Mouse (Mus musculus) neural tube, embryonic 11.5 days (tissue): ENCODE data around the gene Atxn7l2. TPM values are rescaled to one million over a fixed set of nuclear protein-coding genes. Genes with fewer than 3 reads are reported as not detected.
A peak's percentile ranks its signal among the peaks of the same experiment; 100 is the strongest.

Source experiments
- ATAC-seq: fragments of 200-750 bp; cut with Nextera tagmentation; 2 replicates; pipeline ENCODE4 v1.8.0; 2017; ENCODE audit warnings: moderate number of reproducible peaks, mild to moderate bottlenecking, moderate TSS enrichment, moderate library complexity; ENCODE audit not compliant: insufficient read depth, low FRiP score, low TSS enrichment
- DNase-seq: peaks from one replicate; pipeline ENCODE4 v3.0.0-alpha.2; 2015; ENCODE audit warnings: low spot score
- H3K27ac ChIP-seq: fragments of 300-500 bp; sonication (generic); 2 replicates; pipeline ENCODE4 v1.5.1; 2014; ENCODE audit warnings: low read depth, mild to moderate bottlenecking, low read length
- H3K27me3 ChIP-seq: fragments of 300-500 bp; sonication (generic); 2 replicates; pipeline ENCODE4 v1.6.1; 2014; ENCODE audit warnings: mild to moderate bottlenecking, low read length, mixed read lengths; ENCODE audit not compliant: control insufficient read depth, insufficient read depth
- H3K36me3 ChIP-seq: fragments of 300-500 bp; sonication (generic); 2 replicates; pipeline ENCODE4 v1.6.1; 2014; ENCODE audit warnings: mild to moderate bottlenecking, low read length, moderate library complexity, mixed read lengths; ENCODE audit not compliant: control insufficient read depth, insufficient read depth
- H3K4me1 ChIP-seq: fragments of 300-500 bp; sonication (generic); 2 replicates; pipeline ENCODE4 v1.6.1; 2014; ENCODE audit warnings: low read length, mixed read lengths; ENCODE audit not compliant: control insufficient read depth, insufficient read depth
- H3K4me2 ChIP-seq: fragments of 300-500 bp; sonication (generic); 2 replicates; pipeline ENCODE4 v1.6.1; 2014; ENCODE audit warnings: low read depth, mild to moderate bottlenecking, moderate library complexity
- H3K4me3 ChIP-seq: fragments of 300-500 bp; sonication (generic); 2 replicates; pipeline ENCODE4 v1.5.1; 2014; ENCODE audit warnings: low read depth, low read length
- H3K9ac ChIP-seq: fragments of 300-500 bp; sonication (generic); 2 replicates; pipeline ENCODE4 v1.6.1; 2014; ENCODE audit warnings: mild to moderate bottlenecking, low read length
- H3K9me3 ChIP-seq: fragments of 300-500 bp; sonication (generic); 2 replicates; pipeline ENCODE4 v1.6.1; 2016; ENCODE audit warnings: low read length; ENCODE audit not compliant: control insufficient read depth
- WGBS: fragments of 180-500 bp; shearing (Covaris S2); extraction: QIAGEN DNeasy Blood & Tissue Kit; methylation state at CpG from one replicate; pipeline ENCODE4 v1.1.7; 2014; 5-methylcytosine and 5-hydroxymethylcytosine counted together
- polyA plus RNA-seq: library from polyadenylated mRNA; unstranded; fragments of >200 nt; fragmentation: Nextera tagmentation; extraction: Ambion mirVana; gene quantifications from 2 replicates; pipeline ENCODE4 v1.2.1, GENCODE M21; 2014

Atxn7l2 gene
- polyA plus RNA-seq, 1 experiment from 2014 or later: 21.1 TPM

- H3K4me1 ChIP-seq: peaks cover 25% of the 10 kb centered on the region
- no peaks in the 10 kb centered on the region for H3K27me3 ChIP-seq
- no peak overlapping the region for H3K4me2 ChIP-seq
- H3K36me3 ChIP-seq: no peaks in the 10 kb centered on the region
- H3K27ac ChIP-seq: 0 out of 2 replicates have a peak overlapping the region, but pooled peaks have one; percentile 39
- no peak overlapping the region for H3K4me3 ChIP-seq
- WGBS: 45% methylated on average over 3 of the region's 3 CpGs
- DNase-seq (no peak), ATAC-seq (no peak)
- no peaks in the 10 kb centered on the region for H3K9me3 ChIP-seq
- H3K9ac ChIP-seq: no peak overlapping the region
These were observed 41.5 kb downstream of the Atxn7l2 start for GRCm38 (mm10) chr3:108169199-108169598.

- peaks cover 25% of the 10 kb centered on the region for H3K4me1 ChIP-seq
- peak overlapping the region; percentile 22; the same call in 1 of the 2 replicates for H3K9ac ChIP-seq
- no peaks in the 10 kb centered on the region for H3K27me3 ChIP-seq
- 42% methylated on average over 14 of the region's 14 CpGs for WGBS
- H3K9me3 ChIP-seq: no peaks in the 10 kb centered on the region
- H3K36me3 ChIP-seq: no peaks in the 10 kb centered on the region
- H3K27ac ChIP-seq: peak overlapping the region; percentile 82; the same call in 1 of the 2 replicates
- ATAC-seq (no peak), DNase-seq (peak; percentile 25)
- no peak overlapping the region for H3K4me2 ChIP-seq
- H3K4me3 ChIP-seq: no peak overlapping the region
These were observed 43.2 kb downstream of the Atxn7l2 start for GRCm38 (mm10) chr3:108167499-108167898.

DNA sequence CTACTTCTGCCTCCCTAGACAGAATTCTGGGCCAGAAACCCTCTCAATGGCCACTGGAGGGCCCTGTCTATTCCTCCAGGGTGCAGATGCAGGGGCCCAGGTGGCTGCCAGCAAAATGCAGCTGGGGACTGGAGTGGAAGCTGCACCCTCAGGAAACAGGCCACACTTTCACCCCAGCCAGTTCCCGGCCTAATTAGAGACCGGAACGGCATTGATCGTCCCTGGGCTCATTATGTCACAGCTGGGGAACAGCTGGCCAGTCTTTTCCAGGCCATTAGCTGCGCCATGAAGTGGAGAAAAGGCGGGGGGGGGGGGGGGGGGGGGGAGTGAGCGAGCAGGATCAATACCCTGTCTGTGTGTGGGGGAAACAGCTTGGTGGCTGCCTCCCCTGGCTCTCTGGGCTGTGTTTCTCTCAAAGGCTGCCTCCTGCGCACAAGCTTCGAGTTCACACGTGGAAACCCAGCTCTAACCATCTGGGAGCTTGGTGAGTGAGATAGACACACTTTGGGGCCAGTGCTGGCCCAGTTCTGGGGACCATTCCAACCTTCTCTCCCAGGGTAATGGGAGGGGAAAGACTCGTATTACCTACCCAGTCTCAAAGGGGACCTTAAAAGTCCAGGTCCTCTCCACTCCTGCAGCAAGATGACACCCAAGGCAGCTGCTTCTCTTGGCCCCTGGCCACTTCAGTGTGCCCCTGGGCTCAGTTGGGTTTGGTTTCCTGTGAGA, 44.1 kb downstream of the Atxn7l2 start:
- DNase-seq (peak; percentile 83), ATAC-seq (peak; percentile 68)
- Histone ChIP-seq H3K27ac (peak overlapping the region; percentile 82), H3K4me2 (0 out of 2 replicates have a peak overlapping the region, but pooled peaks have one; percentile 7), H3K9me3 (no peaks in the 10 kb centered on the region), H3K4me3 (no peak overlapping the region), H3K9ac (no peak overlapping the region), H3K4me1 (peaks cover 25% of the 10 kb centered on the region), H3K36me3 (no peaks in the 10 kb centered on the region), H3K27me3 (no peaks in the 10 kb centered on the region)
- 2% methylated on average over 9 of the region's 11 CpGs for WGBS

DNA sequence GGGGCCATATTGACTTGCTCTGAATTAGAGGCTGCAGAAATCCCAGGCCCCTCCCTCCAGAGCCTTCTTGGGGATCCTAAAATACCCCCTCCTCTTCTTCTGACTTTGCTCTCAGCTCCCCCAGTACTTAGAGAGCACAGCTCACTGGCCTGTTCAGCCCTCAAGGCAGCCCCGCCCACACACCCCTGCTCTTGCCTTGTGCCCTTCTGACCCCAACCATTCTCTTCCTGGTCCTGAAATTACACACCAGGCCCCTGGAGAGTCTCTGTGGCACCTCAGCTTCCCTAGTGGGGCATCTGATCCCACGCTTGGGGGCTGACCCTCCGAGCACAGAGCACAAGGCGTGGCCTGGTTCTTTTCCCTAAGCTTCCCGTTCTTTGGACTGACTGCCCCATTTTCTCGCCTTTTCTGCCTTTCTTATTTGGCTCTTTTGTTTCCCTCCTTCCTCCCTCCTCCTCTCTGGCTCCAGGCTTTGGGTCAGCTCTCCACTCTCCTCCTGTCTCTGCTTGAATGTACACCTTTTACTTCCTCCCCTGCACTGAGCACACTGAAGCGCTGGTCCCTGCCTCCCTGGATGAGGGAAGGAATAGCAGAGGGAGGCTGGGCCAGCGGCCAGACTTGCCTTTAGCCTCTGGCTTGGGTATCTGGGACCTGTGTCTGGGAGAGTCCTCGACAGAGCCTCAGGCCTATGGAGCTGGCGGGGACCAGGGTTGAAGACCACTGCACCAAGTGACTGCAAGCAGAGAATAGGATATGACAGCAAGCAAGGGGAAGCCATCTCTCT, 45.0 kb downstream of the Atxn7l2 start:
- Histone ChIP-seq H3K4me1 (peaks cover 25% of the 10 kb centered on the region), H3K4me3 (no peak overlapping the region), H3K27me3 (no peaks in the 10 kb centered on the region), H3K9ac (peak overlapping the region; percentile 18; the same call in 1 of the 2 replicates), H3K9me3 (no peaks in the 10 kb centered on the region), H3K36me3 (no peaks in the 10 kb centered on the region), H3K27ac (peak overlapping the region; percentile 82), H3K4me2 (no peak overlapping the region)
- ATAC-seq: peak; percentile 17
- DNase-seq: no peak
- whole genome bisulfite sequencing: 20% methylated on average over 10 of the region's 10 CpGs

DNA sequence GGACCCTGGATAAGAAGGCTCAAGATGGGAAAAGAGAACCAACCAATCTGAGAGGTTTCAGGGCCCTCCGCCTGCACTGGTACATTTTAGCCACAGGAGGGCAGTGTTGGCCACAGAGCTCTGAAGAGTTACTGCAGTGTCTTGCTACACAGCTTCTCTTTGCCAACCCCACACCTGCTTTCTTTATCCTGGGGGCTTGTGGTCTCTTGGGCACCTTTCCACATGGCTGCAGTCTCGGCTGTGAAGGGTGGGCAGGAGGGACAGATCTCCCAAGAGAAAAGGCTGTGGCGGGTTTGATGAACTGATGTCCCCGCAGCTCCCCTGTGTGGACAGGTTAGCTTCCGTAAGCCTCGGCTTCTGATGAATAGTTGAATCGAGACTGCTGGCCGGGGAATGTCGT, 45.9 kb downstream of the Atxn7l2 start:
- Histone ChIP-seq H3K4me3 (no peak overlapping the region), H3K9ac (no peak overlapping the region), H3K27ac (0 out of 2 replicates have a peak overlapping the region, but pooled peaks have one; percentile 82), H3K4me2 (no peak overlapping the region), H3K36me3 (no peaks in the 10 kb centered on the region), H3K4me1 (peaks cover 25% of the 10 kb centered on the region), H3K27me3 (no peaks in the 10 kb centered on the region), H3K9me3 (no peaks in the 10 kb centered on the region)
- ATAC-seq (peak; percentile 49; the same call in 1 of the 2 replicates), DNase-seq (peak; percentile 88)
- 29% methylated on average over 9 of the region's 9 CpGs for WGBS

GRCm38 (mm10) chr3:108164091-108164490, 46.6 kb downstream of the Atxn7l2 start:
- WGBS: 69% methylated on average over 5 of the region's 5 CpGs
- peaks cover 21% of the 10 kb centered on the region for H3K4me1 ChIP-seq
- ATAC-seq (no peak), DNase-seq (no peak)
- no peaks in the 10 kb centered on the region for H3K36me3 ChIP-seq
- no peak overlapping the region for H3K4me2 ChIP-seq
- H3K27me3 ChIP-seq: no peaks in the 10 kb centered on the region
- H3K27ac ChIP-seq: no peak overlapping the region
- no peak overlapping the region for H3K4me3 ChIP-seq
- H3K9ac ChIP-seq: no peak overlapping the region
- no peaks in the 10 kb centered on the region for H3K9me3 ChIP-seq

- no peaks in the 10 kb centered on the region for H3K9me3 ChIP-seq
These were observed 52.2 kb downstream of the Atxn7l2 start for GRCm38 (mm10) chr3:108158383-108159037.

DNA sequence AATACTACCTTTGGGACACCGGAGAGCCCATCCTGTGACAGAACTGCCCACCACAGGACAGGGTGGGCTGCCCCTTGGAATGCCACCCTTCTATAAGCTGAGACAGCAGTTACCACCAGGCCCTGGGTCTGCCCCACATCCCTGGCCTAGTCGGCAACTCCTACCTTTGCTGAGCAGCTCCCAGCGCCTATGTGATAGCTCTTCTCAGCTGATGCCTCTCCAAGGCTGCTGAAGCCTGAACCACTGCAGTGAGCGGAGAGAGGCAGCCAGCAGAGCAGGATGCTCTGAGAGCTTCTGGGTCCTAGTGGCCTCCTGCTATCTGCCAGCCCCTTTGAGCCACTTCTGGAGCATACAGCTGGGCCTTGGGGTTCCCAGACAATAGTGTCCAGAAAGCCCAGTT, 56.1 kb downstream of the Atxn7l2 start, which contains the start of gene Gpr61:
Gene Gpr61 (minus strand): TSS at position 227 of the 400 bp plus-strand sequence.
- Histone ChIP-seq H3K4me1 (no peaks in the 10 kb centered on the region), H3K4me2 (no peak within 1 kb of the TSS; the same call in 1 of the 2 replicates), H3K9ac (peak within 1 kb of the TSS; percentile 32), H3K27me3 (no peaks in the 10 kb centered on the region), H3K9me3 (no peaks in the 10 kb centered on the region), H3K36me3 (no peaks in the 10 kb centered on the region), H3K4me3 (no peak within 1 kb of the TSS), H3K27ac (no peak within 1 kb of the TSS)
- WGBS: 59% methylated on average over 4 of the region's 4 CpGs
- no peak for ATAC-seq
- DNase-seq: no peak

More at GRCm38 (mm10) chr3:108158383-108159037, 52.2 kb downstream of the Atxn7l2 start:
- WGBS: 65% methylated on average over 9 of the region's 9 CpGs
- no peaks in the 10 kb centered on the region for H3K4me1 ChIP-seq
- no peaks in the 10 kb centered on the region for H3K27me3 ChIP-seq
- no peak overlapping the region for H3K4me3 ChIP-seq
- DNase-seq (no peak), ATAC-seq (peak; percentile 53)
- H3K36me3 ChIP-seq: no peaks in the 10 kb centered on the region
- 0 out of 2 replicates have a peak overlapping the region, but pooled peaks have one; percentile 15 for H3K9ac ChIP-seq
- H3K4me2 ChIP-seq: no peak overlapping the region
- no peak overlapping the region for H3K27ac ChIP-seq
